9 mouse cellular contexts compared by ENCODE assay signal in genomic region chr15:61690425-61690824, GRCm38 (mm10).
DNase-seq lines count a peak whose midpoint lies in the region; ATAC-seq and TF ChIP-seq lines count a peak whose summit lies in the region.
"Had no signal": no experiment of that assay in that cellular context is flagged by ENCODE, and none has a peak within 500 bp of the region (broad histone marks: within the 10 kb centered on the region; RNA-seq: fewer than 3 reads in every experiment).

No protein-coding gene starts in this region.

- no peaks in the 10 kb centered on the region for H3K4me1 ChIP-seq in lung, embryonic 14.5 days (ENCODE audit: insufficient read depth)
- no peaks in the 10 kb centered on the region for H3K4me1 ChIP-seq in lung, postnatal 0 days (ENCODE audit: insufficient read depth, low read depth, low read length)

- H3K9ac ChIP-seq in lung, embryonic 14.5 days = no peak overlapping the region
- H3K9ac ChIP-seq in lung, postnatal 0 days (replicated peaks; ENCODE audit: low read depth) = no peak overlapping the region

- peak; percentile 23 for DNase-seq in lung, embryonic 14.5 days
- no peak for DNase-seq in lung, postnatal 0 days (ENCODE audit: low spot score)
- DNase-seq in frontal cortex, adult 2 months (ENCODE audit: extremely low spot score in 1 of 2, low spot score in 1 of 2) = peak; percentile 10 to 52
- peak; percentile 30 to 49 for DNase-seq in left cerebral cortex, postnatal 10 days (ENCODE audit: extremely low spot score in 1 of 2, low spot score in 2 of 2)
- DNase-seq in right cerebral cortex, postnatal 36 days (ENCODE audit: low spot score in 2 of 2) = peak; percentile 4 to 5
- no peak for DNase-seq in heart, postnatal 4 days
- no peak for DNase-seq in heart, postnatal 36 days
- DNase-seq: heart, postnatal 10 days had no signal

- no peaks in the 10 kb centered on the region for H3K36me3 ChIP-seq in lung, embryonic 14.5 days (ENCODE audit: insufficient read depth)
- H3K36me3 ChIP-seq in lung, postnatal 0 days (ENCODE audit: insufficient read depth, low read length) = no peaks in the 10 kb centered on the region

- TF ChIP-seq EP300 in lung, postnatal 0 days (IDR thresholded peaks at IDR 0.05) = no peak

- H3K27ac ChIP-seq in lung, embryonic 14.5 days (ENCODE audit: low read depth) = no peak overlapping the region
- H3K27ac ChIP-seq in lung, postnatal 0 days (ENCODE audit: low read length) = no peak overlapping the region

- no peak for ATAC-seq in lung, embryonic 14.5 days (ENCODE audit: insufficient read depth)
- no peak for ATAC-seq in lung, postnatal 0 days
- no peak for ATAC-seq in megakaryocyte, adult 5-6 weeks (ENCODE audit: poor library complexity, severe bottlenecking)

- H3K4me3 ChIP-seq in lung, embryonic 14.5 days (ENCODE audit: low read depth, low read length) = no peak overlapping the region
- no peak overlapping the region for H3K4me3 ChIP-seq in lung, postnatal 0 days (ENCODE audit: low read depth, low read length)

- no peaks in the 10 kb centered on the region for H3K27me3 ChIP-seq in lung, embryonic 14.5 days (ENCODE audit: insufficient read depth, low read length)
- H3K27me3 ChIP-seq in lung, postnatal 0 days (replicated peaks; ENCODE audit: insufficient read depth, low read length) = no peaks in the 10 kb centered on the region

- H3K9me3 ChIP-seq in lung, embryonic 14.5 days (ENCODE audit: low read depth, low read length) = no peaks in the 10 kb centered on the region
- H3K9me3 ChIP-seq in lung, postnatal 0 days (ENCODE audit: low read length) = no peaks in the 10 kb centered on the region

- 75% methylated on average over 13 of the region's 13 CpGs for WGBS in lung, embryonic 14.5 days
- 77% methylated on average over 13 of the region's 13 CpGs for WGBS in lung, postnatal 0 days

- H3K4me2 ChIP-seq in lung, embryonic 14.5 days = no peak overlapping the region
- H3K4me2 ChIP-seq in lung, postnatal 0 days (replicated peaks; ENCODE audit: low read depth, low read length) = no peak overlapping the region

- intact Hi-C loops in left cerebral cortex, postnatal 10 days (cut with DNase I) = no loop called here
- intact Hi-C loops in heart, postnatal 36 days (cut with DNase I) = no loop called here

- no peak for TF ChIP-seq CTCF in lung, embryonic 14.5 days (IDR thresholded peaks at IDR 0.05; ENCODE audit: low read depth)
- TF ChIP-seq CTCF in lung, postnatal 0 days (IDR thresholded peaks at IDR 0.05) = no peak

Comparison
In these comparisons a context has a peak if more than half of its experiments do, and no peak if none do; other contexts are left out.
1. DNase-seq: peak in lung, embryonic 14.5 days (single experiment), frontal cortex, adult 2 months (2 of 2), left cerebral cortex, postnatal 10 days (2 of 2) and right cerebral cortex, postnatal 36 days (2 of 2); none in lung, postnatal 0 days (single experiment), heart, postnatal 4 days (single experiment) and heart, postnatal 36 days (0 of 2).